Mouse (Mus musculus): ENCODE results near the gene Pkn3. TPM values are rescaled to one million over a fixed set of nuclear protein-coding genes. Genes with fewer than 3 reads are reported as not detected.
"Not testable (repeated sequence)": the region's sequence is repeated elsewhere in the genome, so short reads cannot be mapped to it uniquely, and the experiment has no call there.

Pkn3 gene
- polyA plus RNA-seq, 1 experiment from 2014 or later, result 10.6 TPM

- H3K36me3 ChIP-seq, result no peaks in the 10 kb centered on the region
- H3K4me1 ChIP-seq (replicated peaks), result 0 out of 2 replicates have a peak, but pooled peaks cover 2% of the 10 kb centered on the region
- WGBS, result 42% methylated on average over 6 of the region's 6 CpGs
- ATAC-seq, result no peak
- H3K4me2 ChIP-seq (replicated peaks), result no peak overlapping the region
- no peak overlapping the region for H3K9ac ChIP-seq
- H3K27ac ChIP-seq, result no peak overlapping the region
- no peak overlapping the region for H3K4me3 ChIP-seq (replicated peaks)
- no peaks in the 10 kb centered on the region for H3K27me3 ChIP-seq (replicated peaks)
- H3K9me3 ChIP-seq, result no peaks in the 10 kb centered on the region
Observed at GRCm38 (mm10) chr2:30051992-30052761, 25.3 kb upstream of the Pkn3 start.

GRCm38 (mm10) chr2:30055310-30055709, 22.2 kb upstream of the Pkn3 start:
- not testable (repeated sequence) for H3K27ac ChIP-seq; H3K4me1 ChIP-seq (replicated peaks); ATAC-seq; H3K9ac ChIP-seq; H3K4me2 ChIP-seq (replicated peaks); H3K36me3 ChIP-seq; H3K9me3 ChIP-seq; H3K27me3 ChIP-seq (replicated peaks); H3K4me3 ChIP-seq (replicated peaks)
- 90% methylated on average over 3 of the region's 3 CpGs for WGBS

- H3K27me3 ChIP-seq (replicated peaks), result no peaks in the 10 kb centered on the region
- H3K4me2 ChIP-seq (replicated peaks), result no peak overlapping the region
- H3K36me3 ChIP-seq, result no peaks in the 10 kb centered on the region
- no peak overlapping the region for H3K4me3 ChIP-seq (replicated peaks)
- no peak overlapping the region for H3K9ac ChIP-seq
- no peak for ATAC-seq
- 0 out of 2 replicates have a peak, but pooled peaks cover 2% of the 10 kb centered on the region for H3K4me1 ChIP-seq (replicated peaks)
- 78% methylated on average over 3 of the region's 3 CpGs for WGBS
- H3K27ac ChIP-seq, result no peak overlapping the region
- H3K9me3 ChIP-seq, result no peaks in the 10 kb centered on the region
Observed at GRCm38 (mm10) chr2:30056736-30057135, 20.7 kb upstream of the Pkn3 start.

- H3K9me3 ChIP-seq, result no peaks in the 10 kb centered on the region
- peak; percentile 46 for ATAC-seq
- H3K4me3 ChIP-seq (replicated peaks), result no peak within 1 kb of the TSS
- H3K27ac ChIP-seq, result no peak within 1 kb of the TSS
- H3K4me2 ChIP-seq (replicated peaks), result no peak within 1 kb of the TSS
- H3K4me1 ChIP-seq (replicated peaks), result 0 out of 2 replicates have a peak, but pooled peaks cover 2% of the 10 kb centered on the region
- H3K36me3 ChIP-seq, result no peaks in the 10 kb centered on the region
- 45% methylated on average over 12 of the region's 12 CpGs for WGBS
- no peak within 1 kb of the TSS for H3K9ac ChIP-seq
- no peaks in the 10 kb centered on the region for H3K27me3 ChIP-seq (replicated peaks)
Observed at GRCm38 (mm10) chr2:30057223-30057904, 20.1 kb upstream of the Pkn3 start, which contains the start of gene Set. TSS of gene Set (plus strand) at chr2:30057378.

DNA sequence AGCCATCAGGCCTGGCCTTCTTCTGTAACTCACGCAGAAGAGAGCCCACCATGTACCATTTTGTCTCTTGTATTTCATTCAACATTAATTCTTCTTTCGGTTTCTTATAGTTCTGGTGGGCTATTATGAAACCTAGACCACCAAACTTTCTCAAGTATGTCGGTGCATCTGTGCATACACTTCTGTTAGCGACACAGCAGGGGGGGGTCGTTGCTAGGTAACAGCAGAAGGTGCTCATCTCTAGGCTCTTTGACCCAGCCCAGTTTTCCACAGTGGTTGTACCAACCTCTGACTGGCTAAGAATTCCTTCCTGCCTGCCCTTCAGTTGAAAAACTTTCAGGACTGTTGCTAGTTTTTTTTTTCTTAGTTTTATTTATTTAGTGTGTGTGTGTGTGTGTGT, 19.1 kb upstream of the Pkn3 start:
- 55% methylated on average over 5 of the region's 5 CpGs for WGBS
- H3K4me1 ChIP-seq (replicated peaks), result 0 out of 2 replicates have a peak, but pooled peaks cover 4% of the 10 kb centered on the region

DNA sequence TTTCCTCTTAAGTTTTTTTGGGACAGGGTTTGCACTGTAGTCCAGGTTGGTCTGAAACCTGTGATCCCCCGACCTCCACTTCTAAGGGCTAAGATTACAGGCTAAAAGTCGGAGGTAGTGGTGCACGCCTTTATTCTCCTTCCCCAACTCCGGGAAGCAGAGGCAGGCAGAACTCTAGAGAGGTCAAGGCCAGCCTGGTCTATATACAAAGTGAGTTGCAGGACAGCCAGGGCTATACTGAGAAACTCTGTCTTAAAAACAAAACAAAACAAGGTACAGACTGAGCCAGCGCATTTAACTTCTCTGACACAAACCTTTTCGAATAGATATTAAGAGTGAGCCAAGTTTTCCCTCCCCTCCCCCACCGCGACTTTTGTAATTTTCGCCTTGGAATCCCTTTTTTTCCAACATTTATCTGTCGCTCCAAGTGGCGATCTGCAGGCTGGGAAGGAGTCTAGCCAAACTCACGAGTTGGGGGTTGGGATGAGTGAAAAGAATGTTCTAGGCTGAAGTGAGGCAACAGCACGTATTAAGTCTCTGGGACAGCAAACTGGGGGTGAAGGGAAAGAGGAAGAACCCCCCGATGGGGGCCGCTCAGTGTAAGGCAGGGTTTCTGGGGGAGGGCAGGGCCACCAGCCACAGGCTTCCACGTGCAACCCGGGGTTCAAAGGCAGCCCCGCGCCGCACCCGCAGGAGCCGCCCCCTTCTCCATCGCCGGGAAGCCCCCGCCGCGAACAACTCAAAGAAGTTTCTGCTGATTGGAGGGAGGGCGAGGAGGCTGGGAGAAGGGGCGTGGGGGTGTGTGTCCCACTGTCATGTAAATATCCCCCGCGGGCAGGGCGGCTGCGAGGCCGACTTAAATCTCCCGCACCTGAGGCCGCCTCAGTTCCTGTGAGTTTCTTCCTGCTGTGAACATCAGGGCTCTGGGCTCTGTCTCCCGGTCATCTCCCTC, 16.0 kb upstream of the Pkn3 start:
- peak; percentile 5 for ATAC-seq
- peak overlapping the region; percentile 89 for H3K4me2 ChIP-seq (replicated peaks)

More for the DNA sequence above, 19.1 kb upstream of the Pkn3 start:
- H3K27ac ChIP-seq, result no peak overlapping the region
- no peaks in the 10 kb centered on the region for H3K36me3 ChIP-seq
- H3K27me3 ChIP-seq (replicated peaks), result no peaks in the 10 kb centered on the region
- no peaks in the 10 kb centered on the region for H3K9me3 ChIP-seq
- no peak overlapping the region for H3K4me2 ChIP-seq (replicated peaks)
- H3K4me3 ChIP-seq (replicated peaks), result no peak overlapping the region
- no peak for ATAC-seq
- no peak overlapping the region for H3K9ac ChIP-seq

DNA sequence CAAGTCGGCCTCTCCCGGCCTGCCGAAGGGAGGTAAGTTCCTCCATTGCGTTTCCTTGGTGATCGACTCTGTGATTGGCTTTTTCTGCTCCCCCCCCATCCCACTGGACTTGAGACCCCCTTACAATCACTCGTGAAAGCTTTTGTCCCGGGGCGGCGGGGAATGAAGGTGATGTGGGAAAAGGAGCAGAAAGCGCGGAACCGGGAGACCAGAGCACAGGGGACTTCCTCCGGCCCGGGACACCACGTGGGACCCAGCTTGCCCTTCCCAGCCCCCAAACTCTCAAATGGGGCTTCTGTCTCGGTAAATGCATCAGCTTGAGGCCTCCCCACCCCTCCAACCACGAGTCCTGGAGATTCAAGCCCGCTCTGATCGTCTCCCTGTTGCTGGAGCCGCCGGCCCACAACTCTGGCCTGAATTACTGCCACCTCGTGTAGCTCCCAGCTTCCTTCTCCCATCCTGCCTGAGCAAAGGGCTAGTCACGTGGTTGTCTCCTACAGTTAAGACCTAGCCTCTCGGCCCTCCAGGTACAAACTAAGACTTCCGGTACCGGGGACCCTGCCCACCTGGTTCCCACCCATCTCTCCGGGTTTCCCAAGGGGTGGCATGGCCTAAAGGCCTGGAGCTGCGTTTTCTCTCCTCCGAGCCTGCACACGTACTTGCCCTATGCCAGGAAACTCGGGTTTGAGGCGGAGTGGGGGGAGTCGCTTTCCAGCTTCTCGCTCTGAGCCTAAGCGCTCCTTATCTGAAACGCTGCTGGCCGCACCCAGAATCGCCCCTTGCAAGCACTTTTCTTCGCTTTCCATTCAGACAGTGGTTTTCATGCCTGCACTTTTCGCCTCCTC, 15.0 kb upstream of the Pkn3 start:
- ATAC-seq, result peak; percentile 54
- peak overlapping the region; percentile 81 for H3K9ac ChIP-seq
- H3K4me3 ChIP-seq (replicated peaks), result peak overlapping the region; percentile 63
- no peaks in the 10 kb centered on the region for H3K36me3 ChIP-seq
- WGBS, result under 1% methylated on average over 40 of the region's 40 CpGs
- H3K9me3 ChIP-seq, result no peaks in the 10 kb centered on the region
- H3K4me1 ChIP-seq (replicated peaks), result peaks cover 7% of the 10 kb centered on the region; the same call in 1 of the 2 replicates
- H3K27me3 ChIP-seq (replicated peaks), result no peaks in the 10 kb centered on the region
- H3K27ac ChIP-seq, result peak overlapping the region; percentile 98
- H3K4me2 ChIP-seq (replicated peaks), result peak overlapping the region; percentile 89

More for the DNA sequence above, 16.0 kb upstream of the Pkn3 start:
- no peaks in the 10 kb centered on the region for H3K9me3 ChIP-seq
- H3K27me3 ChIP-seq (replicated peaks), result no peaks in the 10 kb centered on the region
- no peaks in the 10 kb centered on the region for H3K36me3 ChIP-seq
- H3K27ac ChIP-seq, result peak overlapping the region; percentile 98
- peak overlapping the region; percentile 81 for H3K9ac ChIP-seq
- 7% methylated on average over 37 of the region's 37 CpGs for WGBS
- peak overlapping the region; percentile 63 for H3K4me3 ChIP-seq (replicated peaks)
- H3K4me1 ChIP-seq (replicated peaks), result peaks cover 10% of the 10 kb centered on the region; the same call in 1 of the 2 replicates

GRCm38 (mm10) chr2:30063235-30063634, 14.2 kb upstream of the Pkn3 start:
- Histone ChIP-seq H3K27me3 (replicated peaks) (no peaks in the 10 kb centered on the region), H3K9me3 (no peaks in the 10 kb centered on the region), H3K9ac (peak overlapping the region; percentile 81), H3K4me2 (replicated peaks) (peak overlapping the region; percentile 89), H3K4me1 (replicated peaks) (peaks cover 8% of the 10 kb centered on the region; the same call in 1 of the 2 replicates), H3K36me3 (no peaks in the 10 kb centered on the region), H3K27ac (peak overlapping the region; percentile 98), H3K4me3 (replicated peaks) (peak overlapping the region; percentile 63)
- 2% methylated on average over 8 of the region's 8 CpGs for WGBS
- ATAC-seq, result no peak

DNA sequence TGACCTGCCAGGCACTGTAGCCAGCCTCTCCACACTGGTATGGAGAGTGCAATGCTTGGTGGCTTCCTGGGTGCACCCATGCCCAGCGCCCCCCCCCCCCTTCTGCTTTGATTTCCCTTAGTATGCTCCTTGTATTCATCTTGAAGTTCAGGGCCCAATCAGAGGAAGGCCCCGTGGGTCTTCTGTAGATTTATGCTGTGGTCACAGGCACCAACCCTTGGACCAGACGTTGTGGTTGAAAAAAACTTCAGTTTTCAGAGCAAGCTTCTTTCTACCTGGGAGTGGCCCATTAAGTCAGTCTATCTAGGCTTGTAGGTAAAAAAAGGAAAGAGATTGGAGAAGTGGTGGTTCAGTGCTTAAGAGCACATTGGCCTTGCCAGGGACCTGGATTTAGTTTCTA, 13.7 kb upstream of the Pkn3 start:
- H3K4me3 ChIP-seq (replicated peaks), result peak overlapping the region; percentile 63
- no peaks in the 10 kb centered on the region for H3K36me3 ChIP-seq
- H3K9me3 ChIP-seq, result no peaks in the 10 kb centered on the region
- H3K27ac ChIP-seq, result peak overlapping the region; percentile 98
- WGBS, result 26% methylated on average over 3 of the region's 3 CpGs
- no peak for ATAC-seq
- peak overlapping the region; percentile 89 for H3K4me2 ChIP-seq (replicated peaks)
- H3K27me3 ChIP-seq (replicated peaks), result no peaks in the 10 kb centered on the region
- H3K4me1 ChIP-seq (replicated peaks), result peaks cover 9% of the 10 kb centered on the region; the same call in 1 of the 2 replicates
- peak overlapping the region; percentile 81 for H3K9ac ChIP-seq

DNA sequence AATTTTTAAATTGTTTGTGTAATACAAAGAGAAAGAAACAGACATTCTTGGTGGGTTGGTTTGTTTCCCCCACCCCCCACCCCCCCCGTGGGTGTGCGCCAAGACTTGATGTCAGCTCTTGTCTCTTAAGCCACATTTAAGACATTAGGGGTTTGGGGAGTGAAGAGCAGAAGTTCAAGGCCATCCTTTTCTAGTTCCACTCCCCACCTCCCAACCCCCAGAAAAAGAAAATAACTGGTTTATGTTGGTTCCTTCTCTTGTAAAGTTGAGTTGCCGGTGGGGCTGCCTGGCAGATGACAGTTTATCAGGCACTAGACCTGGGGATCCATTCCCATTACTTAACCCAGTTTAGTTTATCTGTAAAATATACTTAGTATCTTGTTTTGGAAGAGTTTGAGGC, 13.2 kb upstream of the Pkn3 start:
- Histone ChIP-seq H3K9me3 (no peaks in the 10 kb centered on the region), H3K4me3 (replicated peaks) (peak overlapping the region; percentile 63), H3K27ac (no peak overlapping the region), H3K4me1 (replicated peaks) (peaks cover 9% of the 10 kb centered on the region; the same call in 1 of the 2 replicates), H3K36me3 (no peaks in the 10 kb centered on the region), H3K4me2 (replicated peaks) (peak overlapping the region; percentile 89), H3K27me3 (replicated peaks) (no peaks in the 10 kb centered on the region), H3K9ac (peak overlapping the region; percentile 81)
- no peak for ATAC-seq
- 21% methylated on average over 3 of the region's 3 CpGs for WGBS
